Mouse (Mus musculus) MEL (cell line): Measurements from ENCODE around the gene Ak5.

Experiments used
- CTCF ChIP-seq, 3 experiments: IDR thresholded peaks in 2 of 3; conservative IDR thresholded peaks in 1 of 3; 2 replicates each; pipeline ENCODE4 v1.5.1; 2011 to 2012; ENCODE audit warnings: low read length in 3 of 3, low read depth in 2 of 3, mild to moderate bottlenecking in 2 of 3, improper control_type of control experiment in 1 of 3, inconsistent platforms in 1 of 3, mixed read lengths in 1 of 3, moderate library complexity in 1 of 3; ENCODE audit not compliant: control insufficient read depth in 1 of 3, insufficient read depth in 1 of 3, poor library complexity in 1 of 3, severe bottlenecking in 1 of 3
- GATA1 ChIP-seq: IDR thresholded peaks from 2 replicates; pipeline ENCODE4 v1.6.1; 2011; ENCODE audit warnings: low read depth, low read length, improper control_type of control experiment
- POLR2A ChIP-seq, 2 experiments: IDR thresholded peaks; 2 replicates each; pipeline ENCODE4 v1.6.1; 2011 to 2012; ENCODE audit warnings: low read length in 2 of 2, mild to moderate bottlenecking in 2 of 2, control low read depth in 1 of 2, improper control_type of control experiment in 1 of 2, low read depth in 1 of 2, moderate library complexity in 1 of 2; ENCODE audit not compliant: control insufficient read depth in 1 of 2, insufficient read depth in 1 of 2, poor library complexity in 1 of 2
- RCOR1 ChIP-seq: IDR thresholded peaks from 2 replicates; pipeline ENCODE4 v1.6.1; 2012; ENCODE audit warnings: low read depth, mild to moderate bottlenecking, inconsistent platforms, low read length, improper control_type of control experiment
- USF1 ChIP-seq: IDR thresholded peaks from 2 replicates; pipeline ENCODE4 v1.6.1; 2014; ENCODE audit warnings: low read depth, mild to moderate bottlenecking, inconsistent platforms, low read length, improper control_type of control experiment, moderate library complexity

DNA sequence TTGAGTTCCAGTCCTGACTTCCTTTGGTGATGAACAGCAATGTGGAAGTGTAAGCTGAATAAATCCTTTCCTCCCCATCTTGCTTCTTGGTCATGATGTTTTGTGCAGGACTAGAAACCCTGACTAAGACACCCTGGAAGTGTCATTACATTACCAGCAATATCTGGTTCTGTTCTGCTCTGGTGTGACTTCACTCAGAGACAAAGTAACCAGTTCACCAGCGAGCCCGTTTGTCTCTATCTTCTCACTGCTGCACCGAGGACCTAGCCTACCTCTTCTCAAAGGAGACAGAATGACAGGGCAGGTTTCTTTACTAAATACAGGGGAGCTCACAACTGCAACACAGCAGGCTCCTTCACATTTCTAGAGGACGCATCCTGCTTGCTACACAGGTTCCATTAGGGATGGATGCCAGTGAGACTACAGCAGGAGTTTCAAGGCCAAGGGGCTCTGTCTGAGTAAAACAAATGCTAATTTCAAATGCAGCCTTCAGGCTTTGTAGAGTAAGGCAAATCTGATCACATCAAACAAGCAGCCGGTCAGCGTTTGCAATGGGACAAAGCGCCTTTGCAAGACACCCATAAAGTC, 117.5 kb downstream of the Ak5 start:
- TF ChIP-seq POLR2A (IDR thresholded peaks at IDR 0.05; ENCODE audit: control insufficient read depth in 1 of 2, insufficient read depth in 1 of 2, low read depth in 1 of 2, low read length in 2 of 2, poor library complexity in 1 of 2), result no peak
- TF ChIP-seq CTCF (IDR thresholded peaks at IDR 0.05 in 2 of 3, conservative IDR thresholded peaks at IDR 0.05 in 1 of 3; ENCODE audit: control insufficient read depth in 1 of 3, insufficient read depth in 1 of 3, low read depth in 2 of 3, low read length in 3 of 3, poor library complexity in 1 of 3, severe bottlenecking in 1 of 3), result no peak
- TF ChIP-seq RCOR1, result no peak
- no peak for TF ChIP-seq USF1
- TF ChIP-seq GATA1, result no peak
